Mouse (Mus musculus) spleen, postnatal 14 days (tissue): Measurements from ENCODE around the gene Adh7.

Experiments used
- DNase-seq, 2 experiments: peaks; one replicate each; pipeline ENCODE4 v3.0.0; 2021 to 2022; ENCODE audit warnings: low spot score in 2 of 2

The Adh7 gene

DNA sequence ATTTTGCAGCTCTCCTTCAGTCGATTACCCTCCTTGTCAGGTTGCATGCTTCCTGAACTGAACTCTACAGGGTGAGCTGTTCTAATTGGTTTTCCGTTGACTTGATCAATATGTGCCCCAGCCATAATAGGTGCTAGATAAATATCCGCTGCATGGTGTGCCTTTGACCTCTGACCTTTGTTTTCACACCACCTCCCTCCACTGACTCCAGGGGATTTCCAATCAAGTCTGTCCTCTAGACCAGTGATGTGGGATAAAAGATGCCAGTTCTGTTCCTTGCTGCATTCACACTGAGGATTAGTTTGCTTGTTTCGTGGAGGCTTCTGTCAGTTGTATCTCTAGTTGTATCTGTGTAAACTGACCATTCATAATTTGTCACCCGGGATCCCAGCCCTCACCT is 36.6 kb downstream of the Adh7 start:
- no peak for DNase-seq

- no peak for DNase-seq
Observed at GRCm38 (mm10) chr3:138255366-138255765, 37.8 kb downstream of the Adh7 start.

DNA sequence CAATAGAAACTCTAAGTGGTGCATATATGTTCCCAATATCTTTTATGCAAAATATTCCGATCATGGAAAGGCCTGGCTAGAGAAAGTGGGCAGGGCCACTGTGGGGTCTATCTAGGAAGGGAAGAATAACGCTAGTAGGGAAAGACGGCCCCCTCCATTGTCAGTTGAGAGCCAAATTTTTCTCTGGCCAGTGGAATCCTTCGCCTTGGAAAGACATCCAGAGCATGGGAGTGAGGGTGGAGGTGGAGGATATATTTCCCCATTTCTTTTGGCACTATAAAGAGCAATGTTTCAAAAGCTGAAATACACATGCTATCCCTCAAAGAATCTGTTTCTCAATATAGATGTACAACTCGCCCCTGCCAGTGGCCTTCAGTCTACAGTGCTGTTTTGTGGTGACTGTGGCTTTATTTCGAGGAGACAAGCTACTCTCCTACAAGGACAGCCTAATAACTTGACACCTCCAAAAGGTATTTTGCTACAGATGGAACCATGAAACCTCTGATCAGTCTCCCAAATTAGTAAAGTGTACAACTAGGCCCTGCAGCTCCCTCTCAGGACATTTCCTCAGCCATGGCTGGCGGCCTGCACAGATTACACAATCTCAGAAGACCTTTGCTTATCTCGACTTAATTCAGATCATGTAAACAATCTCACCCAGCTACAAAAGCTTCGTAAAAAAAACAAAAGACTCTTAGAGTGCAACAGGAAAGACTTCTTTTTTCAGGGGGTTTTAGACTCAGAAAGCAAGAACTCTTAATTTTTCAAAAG is 38.4 kb downstream of the Adh7 start:
- no peak for DNase-seq

- DNase-seq = no peak
Observed at GRCm38 (mm10) chr3:138260721-138261669, 43.4 kb downstream of the Adh7 start, which contains the start of gene Adh1. TSS of gene Adh1 (plus strand) at chr3:138260991.

GRCm38 (mm10) chr3:138262568-138262967 is 45.0 kb downstream of the Adh7 start:
- no peak for DNase-seq

DNA sequence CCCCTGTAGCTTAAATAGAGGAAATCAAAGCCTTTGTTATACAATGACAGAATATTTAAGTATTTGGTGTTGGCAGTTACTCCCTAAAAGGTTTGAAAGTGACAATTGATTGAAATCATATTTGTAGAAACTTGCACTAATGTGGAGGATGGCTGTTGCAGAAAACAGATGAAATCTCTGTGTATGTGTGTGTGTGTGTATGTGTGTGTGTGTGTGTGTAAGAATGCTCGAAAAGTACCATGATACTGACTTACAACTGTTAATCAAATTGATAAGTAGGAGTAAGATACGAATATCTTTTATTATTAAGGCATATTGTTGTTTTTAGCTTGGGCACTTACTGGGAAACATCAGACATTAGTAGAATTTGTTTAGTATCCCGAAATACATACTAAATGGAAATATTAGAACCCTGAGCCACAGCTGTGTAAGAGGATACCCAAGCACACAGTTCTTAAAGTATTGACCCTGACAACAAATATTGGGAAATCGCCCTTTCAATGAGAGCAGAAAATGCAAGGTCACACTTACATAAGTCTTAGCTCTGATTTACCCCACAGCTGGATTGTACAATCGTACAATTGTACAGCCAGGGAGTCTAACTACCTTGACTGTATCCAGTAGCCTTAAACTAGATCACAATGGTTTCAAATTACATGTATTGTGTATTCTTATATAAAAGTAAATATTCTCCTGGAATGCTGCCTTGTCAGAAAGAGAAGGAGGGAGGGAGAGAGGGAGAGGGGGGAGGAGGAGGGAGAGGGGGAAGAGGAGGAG is 45.8 kb downstream of the Adh7 start:
- DNase-seq = no peak

DNA sequence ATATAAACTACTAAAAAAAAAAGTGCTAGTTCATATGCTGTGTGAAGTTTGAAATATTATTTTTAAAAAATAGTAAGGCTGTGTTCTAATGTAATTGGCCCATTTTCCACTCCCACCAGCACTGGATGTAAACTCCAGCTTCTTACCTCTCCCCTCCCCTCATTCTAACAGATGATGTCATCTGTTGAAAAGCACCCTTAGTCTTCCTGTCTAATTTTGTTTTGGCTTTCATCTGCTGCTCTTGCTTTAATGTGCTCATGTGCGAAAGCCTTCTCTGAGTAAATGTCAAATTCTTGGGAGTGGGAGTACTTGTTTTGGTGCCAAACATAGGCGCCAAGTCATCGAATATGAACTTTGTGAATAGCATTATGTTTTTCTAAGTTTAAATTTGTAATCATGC is 47.1 kb downstream of the Adh7 start:
- no peak for DNase-seq

DNA sequence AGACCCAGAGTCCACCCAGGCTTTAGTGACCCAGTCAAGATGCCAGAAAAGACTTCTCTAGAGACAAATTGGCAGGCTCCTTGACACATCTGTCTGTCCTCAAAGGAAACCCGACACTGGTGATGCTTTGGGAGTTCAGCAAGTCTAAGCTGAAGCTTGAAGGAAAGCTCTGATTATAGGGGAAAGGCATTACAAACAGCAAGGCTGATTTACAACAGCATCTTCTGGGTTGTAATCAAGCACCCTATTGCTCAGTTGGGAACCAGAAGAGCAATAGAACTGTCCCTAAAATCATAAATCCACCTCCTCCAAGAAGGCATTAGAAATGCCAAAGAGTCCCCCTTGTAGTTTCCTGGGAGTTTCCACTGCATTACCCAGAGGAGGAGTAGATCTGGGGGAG is 52.9 kb downstream of the Adh7 start:
- no peak for DNase-seq

DNA sequence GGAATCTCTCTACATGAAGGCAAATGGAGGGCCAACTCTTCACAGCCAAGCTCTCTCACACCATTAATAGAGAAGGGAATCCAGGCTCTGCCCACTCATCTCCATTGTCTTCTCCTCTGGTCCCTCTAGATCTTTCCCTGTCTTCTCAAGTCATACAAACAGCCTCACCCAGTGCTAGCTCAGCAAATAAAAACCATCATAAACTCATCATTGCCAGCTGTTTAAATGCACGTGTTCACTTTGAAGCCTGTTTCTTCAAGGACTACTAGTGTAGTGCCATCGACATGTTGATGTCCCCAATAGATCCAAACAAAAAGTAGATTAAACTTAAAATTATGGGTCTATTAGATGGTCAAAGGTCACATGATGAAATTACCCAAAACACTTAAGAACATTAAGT is 53.7 kb downstream of the Adh7 start:
- no peak for DNase-seq

GRCm38 (mm10) chr3:138273080-138273479 is 55.5 kb downstream of the Adh7 start:
- no peak for DNase-seq

GRCm38 (mm10) chr3:138275100-138275499 is 57.5 kb downstream of the Adh7 start:
- no peak for DNase-seq

DNA sequence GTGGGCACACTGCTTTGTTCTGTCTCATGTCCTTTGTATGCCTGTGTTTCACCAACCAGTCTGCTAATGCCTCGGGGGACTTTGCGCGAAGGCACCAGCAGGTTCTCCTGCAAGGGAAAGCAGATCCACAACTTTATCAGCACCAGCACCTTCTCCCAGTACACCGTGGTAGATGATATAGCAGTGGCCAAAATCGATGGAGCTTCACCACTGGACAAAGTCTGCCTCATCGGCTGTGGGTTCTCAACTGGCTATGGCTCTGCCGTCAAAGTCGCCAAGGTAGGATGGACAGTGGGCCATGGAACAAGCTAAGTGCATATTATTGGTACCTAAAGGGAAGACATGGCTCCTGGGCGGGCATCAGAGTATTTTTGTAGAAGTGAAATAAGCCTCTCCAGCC is 65.0 kb downstream of the Adh7 start:
- no peak for DNase-seq
